Mouse (Mus musculus): ENCODE measurements around the gene Acads. TPM values are rescaled to one million over a fixed set of nuclear protein-coding genes. Genes with fewer than 3 reads are reported as not detected.

Acads gene
- polyA plus RNA-seq, 1 experiment from 2014 or later, result 25.2 TPM

Other genes starting within 250 kb of the Acads start
- gene Oasl2, start 222.4 kb downstream of the Acads start, polyA plus RNA-seq (2015; fragmentation: Nextera tagmentation; extraction: Ambion mirVana), result 3.5 and 3.6 TPM in 2 replicates
- 0.21 and 0.57 TPM in 2 replicates for gene Oasl1, start 196.1 kb downstream of the Acads start, polyA plus RNA-seq (2015; fragmentation: Nextera tagmentation; extraction: Ambion mirVana)
- 107 and 110 TPM in 2 replicates for gene 2210016L21Rik, start 177.2 kb downstream of the Acads start, polyA plus RNA-seq (2015; fragmentation: Nextera tagmentation; extraction: Ambion mirVana)
- gene Hnf1a, start 148.3 kb downstream of the Acads start, polyA plus RNA-seq (2015; fragmentation: Nextera tagmentation; extraction: Ambion mirVana), result 0.10 TPM in 1 of 2 replicates, not detected in the other
- gene Sppl3, start 108.2 kb downstream of the Acads start, polyA plus RNA-seq (2015; fragmentation: Nextera tagmentation; extraction: Ambion mirVana), result 15.8 and 16.5 TPM in 2 replicates
- gene Gm10401, start 21.1 kb downstream of the Acads start, polyA plus RNA-seq (2015; fragmentation: Nextera tagmentation; extraction: Ambion mirVana), result 42.7 and 44.4 TPM in 2 replicates
- 36.7 and 38.0 TPM in 2 replicates for gene Unc119b, start 15.6 kb upstream of the Acads start, polyA plus RNA-seq (2015; fragmentation: Nextera tagmentation; extraction: Ambion mirVana)
- 22.3 and 27.2 TPM in 2 replicates for gene Mlec, start 38.8 kb upstream of the Acads start, polyA plus RNA-seq (2015; fragmentation: Nextera tagmentation; extraction: Ambion mirVana)
- 12.4 and 13.0 TPM in 2 replicates for gene Cabp1, start 75.0 kb upstream of the Acads start, polyA plus RNA-seq (2015; fragmentation: Nextera tagmentation; extraction: Ambion mirVana)
- gene Pop5, start 116.5 kb upstream of the Acads start, polyA plus RNA-seq (2015; fragmentation: Nextera tagmentation; extraction: Ambion mirVana), result 103 and 105 TPM in 2 replicates
- 156 and 160 TPM in 2 replicates for gene Rnf10, start 153.6 kb upstream of the Acads start, polyA plus RNA-seq (2015; fragmentation: Nextera tagmentation; extraction: Ambion mirVana)
- 53.1 and 56.5 TPM in 2 replicates for gene Coq5, start 160.3 kb upstream of the Acads start, polyA plus RNA-seq (2015; fragmentation: Nextera tagmentation; extraction: Ambion mirVana)
- gene Dynll1, start 181.7 kb upstream of the Acads start, polyA plus RNA-seq (2015; fragmentation: Nextera tagmentation; extraction: Ambion mirVana), result 1,285 and 1,377 TPM in 2 replicates
- 165 and 181 TPM in 2 replicates for gene Srsf9, start 207.8 kb upstream of the Acads start, polyA plus RNA-seq (2015; fragmentation: Nextera tagmentation; extraction: Ambion mirVana)
- gene Gatc, start 221.8 kb upstream of the Acads start, polyA plus RNA-seq (2015; fragmentation: Nextera tagmentation; extraction: Ambion mirVana), result 31.8 and 32.6 TPM in 2 replicates
- gene Triap1, start 221.9 kb upstream of the Acads start, polyA plus RNA-seq (2015; fragmentation: Nextera tagmentation; extraction: Ambion mirVana), result 51.7 and 57.6 TPM in 2 replicates
- gene Cox6a1, start 229.6 kb upstream of the Acads start, polyA plus RNA-seq (2015; fragmentation: Nextera tagmentation; extraction: Ambion mirVana), result 1,031 and 1,095 TPM in 2 replicates

Measured in hindbrain, embryonic 13.5 days (tissue).